Mouse (Mus musculus) splenic B cell, adult 2 months (primary cell): Measurements from ENCODE around the gene Arfgef2.
A peak's percentile ranks its signal among the peaks of the same experiment; 100 is the strongest.

ENCODE experiments used
- DNase-seq: peaks from one replicate; pipeline ENCODE4 v3.0.0-alpha.2; 2011; ENCODE audit warnings: low read depth, low spot score
- H3K27me3 ChIP-seq: 2 replicates; pipeline ENCODE4 v1.6.1; 2012; ENCODE audit warnings: mild to moderate bottlenecking, low read length, moderate library complexity, mixed read lengths; ENCODE audit not compliant: control insufficient read depth, poor library complexity, insufficient read depth, severe bottlenecking
- H3K36me3 ChIP-seq: 2 replicates; pipeline ENCODE4 v1.6.1; 2012; ENCODE audit warnings: mild to moderate bottlenecking, low read length, moderate library complexity, mixed read lengths; ENCODE audit not compliant: control insufficient read depth, poor library complexity, insufficient read depth, severe bottlenecking

The Arfgef2 gene

GRCm38 (mm10) chr2:166805250-166806172 is at the start of gene Arfgef2:
TSS of gene Arfgef2 (plus strand) at chr2:166805588.
- Histone ChIP-seq H3K36me3 (no peaks in the 10 kb centered on the region), H3K27me3 (no peaks in the 10 kb centered on the region)
- peak; percentile 97 for DNase-seq

GRCm38 (mm10) chr2:166757969-166758368 is 47.4 kb upstream of the Arfgef2 start:
- no peak for DNase-seq
- H3K36me3 ChIP-seq, result no peaks in the 10 kb centered on the region
- no peaks in the 10 kb centered on the region for H3K27me3 ChIP-seq

GRCm38 (mm10) chr2:166764051-166764450 is 41.3 kb upstream of the Arfgef2 start:
- DNase-seq, result no peak
- no peaks in the 10 kb centered on the region for H3K36me3 ChIP-seq
- no peaks in the 10 kb centered on the region for H3K27me3 ChIP-seq

GRCm38 (mm10) chr2:166767591-166767990 is 37.8 kb upstream of the Arfgef2 start:
- H3K36me3 ChIP-seq, result no peaks in the 10 kb centered on the region
- H3K27me3 ChIP-seq, result no peaks in the 10 kb centered on the region
- no peak for DNase-seq

- DNase-seq, result peak; percentile 51
- H3K27me3 ChIP-seq, result no peaks in the 10 kb centered on the region
- H3K36me3 ChIP-seq, result no peaks in the 10 kb centered on the region
Measured at GRCm38 (mm10) chr2:166771396-166771795, 34.0 kb upstream of the Arfgef2 start.

- DNase-seq, result no peak
- Histone ChIP-seq H3K36me3 (no peaks in the 10 kb centered on the region), H3K27me3 (no peaks in the 10 kb centered on the region)
Measured at GRCm38 (mm10) chr2:166773587-166773986, 31.8 kb upstream of the Arfgef2 start.

GRCm38 (mm10) chr2:166774275-166774674 is 31.1 kb upstream of the Arfgef2 start:
- Histone ChIP-seq H3K27me3 (no peaks in the 10 kb centered on the region), H3K36me3 (no peaks in the 10 kb centered on the region)
- DNase-seq, result no peak

GRCm38 (mm10) chr2:166775357-166775893 is 30.0 kb upstream of the Arfgef2 start:
- Histone ChIP-seq H3K27me3 (no peaks in the 10 kb centered on the region), H3K36me3 (no peaks in the 10 kb centered on the region)
- peak; percentile 28 for DNase-seq

GRCm38 (mm10) chr2:166776272-166776671 is 29.1 kb upstream of the Arfgef2 start:
- Histone ChIP-seq H3K36me3 (no peaks in the 10 kb centered on the region), H3K27me3 (no peaks in the 10 kb centered on the region)
- DNase-seq, result peak; percentile 69

- no peak for DNase-seq
- Histone ChIP-seq H3K36me3 (no peaks in the 10 kb centered on the region), H3K27me3 (no peaks in the 10 kb centered on the region)
Measured at GRCm38 (mm10) chr2:166779956-166780355, 25.4 kb upstream of the Arfgef2 start.

GRCm38 (mm10) chr2:166780980-166781578 is 24.3 kb upstream of the Arfgef2 start:
- Histone ChIP-seq H3K36me3 (no peaks in the 10 kb centered on the region), H3K27me3 (no peaks in the 10 kb centered on the region)
- peak; percentile 86 for DNase-seq

- Histone ChIP-seq H3K36me3 (no peaks in the 10 kb centered on the region), H3K27me3 (no peaks in the 10 kb centered on the region)
- DNase-seq, result no peak
Measured at GRCm38 (mm10) chr2:166784376-166784775, 21.0 kb upstream of the Arfgef2 start.

GRCm38 (mm10) chr2:166786353-166787004 is 18.9 kb upstream of the Arfgef2 start:
- H3K27me3 ChIP-seq, result no peaks in the 10 kb centered on the region
- no peaks in the 10 kb centered on the region for H3K36me3 ChIP-seq
- peak; percentile 91 for DNase-seq

GRCm38 (mm10) chr2:166791738-166792137 is 13.7 kb upstream of the Arfgef2 start:
- DNase-seq, result peak; percentile 60
- no peaks in the 10 kb centered on the region; the same call in 1 of the 2 replicates for H3K36me3 ChIP-seq

GRCm38 (mm10) chr2:166792355-166792754 is 13.0 kb upstream of the Arfgef2 start, which contains the start of gene Trp53rkb:
TSS of gene Trp53rkb (plus strand) at chr2:166792531.
- no peak for DNase-seq

More at GRCm38 (mm10) chr2:166791738-166792137, 13.7 kb upstream of the Arfgef2 start:
- no peaks in the 10 kb centered on the region for H3K27me3 ChIP-seq

More at GRCm38 (mm10) chr2:166792355-166792754, 13.0 kb upstream of the Arfgef2 start, which contains the start of gene Trp53rkb:
- no peaks in the 10 kb centered on the region for H3K27me3 ChIP-seq
- H3K36me3 ChIP-seq, result no peaks in the 10 kb centered on the region; the same call in none of the 2 replicates
